In genomic region chrX:169862848-169863247, GRCm38 (mm10) we compare ENCODE assay signal across 9 mouse cellular contexts.
DNase-seq lines count a peak whose midpoint lies in the region; ATAC-seq and TF ChIP-seq lines count a peak whose summit lies in the region.
"Had no signal": no experiment of that assay in that cellular context is flagged by ENCODE, and none has a peak within 500 bp of the region (broad histone marks: within the 10 kb centered on the region; RNA-seq: fewer than 3 reads in every experiment).

No protein-coding gene starts in this region.

- no peaks in the 10 kb centered on the region for H3K79me2 ChIP-seq in CH12.LX (replicated peaks; ENCODE audit: control insufficient read depth, extremely low read depth, insufficient read depth, poor library complexity, severe bottlenecking)

- H3K4me2 ChIP-seq in kidney, embryonic 15.5 days, result no peak overlapping the region
- H3K4me2 ChIP-seq in CH12.LX (ENCODE audit: insufficient read depth, low read depth, poor library complexity, severe bottlenecking), result peak overlapping the region; percentile 44; the same call in 1 of the 2 replicates
- no peak overlapping the region for H3K4me2 ChIP-seq in hindbrain, embryonic 14.5 days (replicated peaks)
- H3K4me2 ChIP-seq in neural tube, embryonic 15.5 days, result no peak overlapping the region
- H3K4me2 ChIP-seq: heart, embryonic 15.5 days had no signal

- no peak overlapping the region for H3K27ac ChIP-seq in kidney, embryonic 15.5 days
- H3K27ac ChIP-seq in CH12.LX (ENCODE audit: insufficient read depth, low read depth), result no peak overlapping the region
- H3K27ac ChIP-seq in hindbrain, embryonic 14.5 days, result no peak overlapping the region
- no peak overlapping the region for H3K27ac ChIP-seq in neural tube, embryonic 15.5 days (replicated peaks)
- H3K27ac ChIP-seq: heart, embryonic 15.5 days had no signal

- no peak overlapping the region for H3K9ac ChIP-seq in kidney, embryonic 15.5 days
- H3K9ac ChIP-seq in CH12.LX (ENCODE audit: insufficient read depth, low read depth), result no peak overlapping the region
- H3K9ac ChIP-seq in hindbrain, embryonic 14.5 days, result no peak overlapping the region
- no peak overlapping the region for H3K9ac ChIP-seq in neural tube, embryonic 15.5 days (replicated peaks)
- H3K9ac ChIP-seq: heart, embryonic 15.5 days had no signal

- peaks cover 21% of the 10 kb centered on the region for H3K27me3 ChIP-seq in kidney, embryonic 15.5 days
- no peaks in the 10 kb centered on the region for H3K27me3 ChIP-seq in CH12.LX (replicated peaks)
- peaks cover 25% of the 10 kb centered on the region for H3K27me3 ChIP-seq in hindbrain, embryonic 14.5 days (ENCODE audit: control insufficient read depth, insufficient read depth, low read length)
- H3K27me3 ChIP-seq in neural tube, embryonic 15.5 days (replicated peaks), result peaks cover under 1% of the 10 kb centered on the region

- in situ Hi-C loops in CH12.LX (cut with MboI; ENCODE audit: low pct_ligation_motif_present, low pct_unique_long_range_greater_than_20kb, low sequenced_read_pairs), result no loop called here

- H3K36me3 ChIP-seq in kidney, embryonic 15.5 days, result no peaks in the 10 kb centered on the region
- no peaks in the 10 kb centered on the region for H3K36me3 ChIP-seq in CH12.LX (replicated peaks in 1 of 2; ENCODE audit: control insufficient read depth in 1 of 2, insufficient read depth in 1 of 2, low read length in 1 of 2)
- H3K36me3 ChIP-seq in hindbrain, embryonic 14.5 days (replicated peaks; ENCODE audit: control insufficient read depth, insufficient read depth), result no peaks in the 10 kb centered on the region
- no peaks in the 10 kb centered on the region for H3K36me3 ChIP-seq in neural tube, embryonic 15.5 days
- H3K36me3 ChIP-seq: heart, embryonic 15.5 days had no signal

- H3K4me1 ChIP-seq in kidney, embryonic 15.5 days, result no peaks in the 10 kb centered on the region
- H3K4me1 ChIP-seq in CH12.LX (ENCODE audit: control insufficient read depth in 1 of 2, insufficient read depth in 2 of 2), result peaks cover 0 to 3% of the 10 kb centered on the region in 2 experiments; a peak in 1 of 4 replicates
- no peaks in the 10 kb centered on the region for H3K4me1 ChIP-seq in hindbrain, embryonic 14.5 days (replicated peaks; ENCODE audit: control insufficient read depth, insufficient read depth, low read length)
- H3K4me1 ChIP-seq in neural tube, embryonic 15.5 days, result no peaks in the 10 kb centered on the region
- H3K4me1 ChIP-seq: heart, embryonic 15.5 days had no signal

- peak; percentile 20 to 79; a peak in 2 of 4 replicates for TF ChIP-seq CTCF in CH12.LX (conservative IDR thresholded peaks at IDR 0.05 in 1 of 2, IDR thresholded peaks at IDR 0.05 in 1 of 2; ENCODE audit: low read depth in 2 of 2, low read length in 2 of 2)

- no peak overlapping the region for H3K4me3 ChIP-seq in kidney, embryonic 15.5 days (replicated peaks)
- H3K4me3 ChIP-seq in CH12.LX (replicated peaks in 1 of 3; ENCODE audit: low read depth in 2 of 3, low read length in 2 of 3, poor library complexity in 1 of 3), result no peak overlapping the region
- H3K4me3 ChIP-seq in hindbrain, embryonic 14.5 days (replicated peaks; ENCODE audit: low read length), result no peak overlapping the region
- H3K4me3 ChIP-seq in neural tube, embryonic 15.5 days (replicated peaks), result no peak overlapping the region
- H3K4me3 ChIP-seq: heart, embryonic 15.5 days had no signal

- dilution Hi-C loops in CH12.LX (cut with MboI; ENCODE audit: extremely low pct_ligation_motif_present, extremely low pct_unique_long_range_greater_than_20kb, low sequenced_read_pairs), result no loop called here

- DNase-seq in kidney, adult 11 months, result peak; percentile 24
- peak; percentile 54 for DNase-seq in CH12.LX (ENCODE audit: extremely low read depth)
- peak; percentile 6 for DNase-seq in gastrocnemius, postnatal 10 days
- peak; percentile 64 for DNase-seq in lung, postnatal 10 days
- no peak for DNase-seq in hindbrain, embryonic 14.5 days (ENCODE audit: low spot score)

- no peak for TF ChIP-seq EP300 in CH12.LX (IDR thresholded peaks at IDR 0.05; ENCODE audit: low read length)

- TF ChIP-seq RAD21 in CH12.LX (IDR thresholded peaks at IDR 0.05; ENCODE audit: low read depth, low read length), result peak; percentile 77

- no peak for ATAC-seq in kidney, embryonic 15.5 days (replicated peaks; ENCODE audit: low FRiP score)
- ATAC-seq in hindbrain, embryonic 14.5 days (ENCODE audit: low FRiP score), result no peak
- no peak for ATAC-seq in neural tube, embryonic 15.5 days (ENCODE audit: low FRiP score)
- ATAC-seq in monocyte, adult 5-6 weeks (replicated peaks; ENCODE audit: insufficient number of reproducible peaks, low FRiP score, low TSS enrichment, poor library complexity, severe bottlenecking), result no peak

- no peak for TF ChIP-seq POLR2A in CH12.LX (IDR thresholded peaks at IDR 0.05; ENCODE audit: low read depth, low read length)

- WGBS in kidney, embryonic 15.5 days, result 41% methylated on average over 1 of the region's 1 CpGs
- WGBS in hindbrain, embryonic 14.5 days, result 30% methylated on average over 1 of the region's 1 CpGs
- 39% methylated on average over 1 of the region's 1 CpGs for WGBS in neural tube, embryonic 15.5 days

- H3K9me3 ChIP-seq in kidney, embryonic 15.5 days (replicated peaks), result no peaks in the 10 kb centered on the region
- no peaks in the 10 kb centered on the region for H3K9me3 ChIP-seq in CH12.LX (replicated peaks; ENCODE audit: low read length)
- H3K9me3 ChIP-seq in hindbrain, embryonic 14.5 days (ENCODE audit: control insufficient read depth, low read length), result no peaks in the 10 kb centered on the region
- H3K9me3 ChIP-seq in neural tube, embryonic 15.5 days (replicated peaks), result no peaks in the 10 kb centered on the region
- H3K9me3 ChIP-seq: heart, embryonic 15.5 days had no signal

TF ChIP-seq in CH12.LX, 34 proteins besides CTCF, POLR2A, EP300 and RAD21:
- TF ChIP-seq USF1 (IDR thresholded peaks at IDR 0.05; ENCODE audit: low read depth, low read length), result no peak
- peak; percentile 8; the same call in 1 of the 2 replicates for TF ChIP-seq ZC3H11A (IDR thresholded peaks at IDR 0.05; ENCODE audit: low read depth, low read length)
- TF ChIP-seq SMC3 (IDR thresholded peaks at IDR 0.05; ENCODE audit: low read depth, low read length), result peak; percentile 65
